Mouse (Mus musculus) layer of hippocampus, adult 8-10 months (tissue): ENCODE measurements at regions not wholly inside any gene's neighbourhood (a gene's known extent, or its start where the extent isn't known, plus 50 kb on each side); places are given as distances from the start of the nearest gene placed in this dataset.
A peak's percentile ranks its signal among the peaks of the same experiment; 100 is the strongest.

Source experiments
- DNase-seq, 2 experiments: peaks; one replicate each; pipeline ENCODE4 v3.0.0; 2022; ENCODE audit warnings: low spot score in 2 of 2

GRCm38 (mm10) chr6:78599751-78600150 is 131.1 kb upstream of the Reg3g start:
- no peak for DNase-seq

- no peak for DNase-seq
These were observed 101.4 kb upstream of the Reg3g start for GRCm38 (mm10) chr6:78570000-78570597.

GRCm38 (mm10) chr6:78553008-78553698 is 84.5 kb upstream of the Reg3g start:
- DNase-seq = peak; percentile 39 to 46

- peak; percentile 7 to 10 for DNase-seq
These were observed 83.7 kb upstream of the Reg3g start for GRCm38 (mm10) chr6:78552353-78552698.

- DNase-seq = peak in 1 of 2 experiments; percentile 7
These were observed 83.1 kb upstream of the Reg3g start for GRCm38 (mm10) chr6:78551666-78552352.

- peak; percentile 41 to 56 for DNase-seq
These were observed 79.8 kb upstream of the Reg3g start for GRCm38 (mm10) chr6:78548476-78548875.

GRCm38 (mm10) chr6:78547721-78548120 is 79.0 kb upstream of the Reg3g start:
- DNase-seq = no peak

GRCm38 (mm10) chr6:78544238-78544637 is 75.6 kb upstream of the Reg3g start:
- peak; percentile 34 to 79 for DNase-seq

- DNase-seq = no peak
These were observed 68.8 kb upstream of the Reg3g start for GRCm38 (mm10) chr6:78537476-78537875.

- DNase-seq = no peak
These were observed 58.5 kb upstream of the Reg3g start for GRCm38 (mm10) chr6:78526986-78527762.
